Mouse (Mus musculus): ENCODE results near the gene Coq9.

GRCm38 (mm10) chr8:94876197-94876730 lies 38.1 kb downstream of the Coq9 start, which contains the start of gene Dok4:
- TF ChIP-seq CTCF (conservative IDR thresholded peaks at IDR 0.05; ENCODE audit: insufficient read depth, insufficient read length, low read depth, low read length) = no peak
- peak; percentile 60 for TF ChIP-seq POLR2A (IDR thresholded peaks at IDR 0.05; ENCODE audit: low read depth, low read length)
